Mouse (Mus musculus) thymus, postnatal 4 days (tissue): ENCODE results near the gene Ghdc.
"Not testable (repeated sequence)": the region's sequence is repeated elsewhere in the genome, so short reads cannot be mapped to it uniquely, and the experiment has no call there.

ENCODE experiments used
- DNase-seq: peaks from one replicate; pipeline ENCODE4 v3.0.0; 2021

Gene Ghdc

GRCm38 (mm10) chr11:100770646-100771408 is at the start of gene Ghdc:
Ghdc (minus strand) TSS chr11:100770957.
- peak; percentile 87 for DNase-seq

GRCm38 (mm10) chr11:100820047-100820446 is 49.3 kb upstream of the Ghdc start:
- no peak for DNase-seq

GRCm38 (mm10) chr11:100819626-100820025 is 48.9 kb upstream of the Ghdc start:
- DNase-seq: peak; percentile 66

GRCm38 (mm10) chr11:100819048-100819447 is 48.3 kb upstream of the Ghdc start:
- no peak for DNase-seq

GRCm38 (mm10) chr11:100818359-100819012 is 47.7 kb upstream of the Ghdc start:
- peak; percentile 52 for DNase-seq

- DNase-seq: no peak
Observed at GRCm38 (mm10) chr11:100817311-100817710, 46.6 kb upstream of the Ghdc start.

- DNase-seq: no peak
Observed at GRCm38 (mm10) chr11:100816801-100817200, 46.0 kb upstream of the Ghdc start.

DNA sequence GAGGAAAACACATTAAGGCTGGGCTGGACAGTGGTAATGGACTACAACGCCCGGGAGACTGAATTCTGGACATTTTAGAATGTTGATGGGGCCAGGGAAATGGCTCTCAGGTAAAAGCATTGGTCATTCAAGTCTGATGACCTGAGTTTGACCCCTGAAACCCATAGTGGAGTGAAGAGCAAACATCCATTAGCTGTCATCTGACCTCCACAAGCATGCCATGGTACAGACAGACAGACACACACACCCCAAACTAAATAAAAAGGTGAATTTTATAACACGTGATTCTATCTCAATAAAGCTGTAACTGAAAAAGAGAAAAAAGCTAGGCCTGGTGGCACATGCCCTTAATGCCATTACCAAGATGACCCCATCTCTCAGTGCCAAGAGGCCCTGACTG is 45.6 kb upstream of the Ghdc start:
- no peak for DNase-seq

- peak; percentile 89 for DNase-seq
Observed at GRCm38 (mm10) chr11:100814498-100814897, 43.7 kb upstream of the Ghdc start.

DNA sequence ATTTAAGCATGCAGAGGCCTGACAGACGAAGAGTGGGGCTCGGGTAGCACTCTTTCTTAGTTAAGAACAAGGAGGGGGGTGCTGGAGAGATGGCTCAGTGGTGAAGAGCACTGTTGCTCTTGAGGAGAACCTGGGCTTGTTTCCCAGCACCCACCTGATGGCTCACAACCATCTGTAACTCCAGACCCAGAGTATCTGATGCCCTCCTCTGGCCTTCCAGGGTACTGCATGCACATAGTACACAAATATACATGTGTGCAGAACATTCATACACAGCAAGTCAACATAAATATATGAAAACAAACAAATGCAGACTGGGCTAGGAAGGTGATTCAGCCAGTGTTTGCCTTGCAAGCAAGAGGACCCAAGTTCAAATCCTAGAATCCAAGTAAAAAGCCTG is 40.4 kb upstream of the Ghdc start:
- DNase-seq: peak; percentile 58

- no peak for DNase-seq
Observed at GRCm38 (mm10) chr11:100810516-100810915, 39.8 kb upstream of the Ghdc start.

DNA sequence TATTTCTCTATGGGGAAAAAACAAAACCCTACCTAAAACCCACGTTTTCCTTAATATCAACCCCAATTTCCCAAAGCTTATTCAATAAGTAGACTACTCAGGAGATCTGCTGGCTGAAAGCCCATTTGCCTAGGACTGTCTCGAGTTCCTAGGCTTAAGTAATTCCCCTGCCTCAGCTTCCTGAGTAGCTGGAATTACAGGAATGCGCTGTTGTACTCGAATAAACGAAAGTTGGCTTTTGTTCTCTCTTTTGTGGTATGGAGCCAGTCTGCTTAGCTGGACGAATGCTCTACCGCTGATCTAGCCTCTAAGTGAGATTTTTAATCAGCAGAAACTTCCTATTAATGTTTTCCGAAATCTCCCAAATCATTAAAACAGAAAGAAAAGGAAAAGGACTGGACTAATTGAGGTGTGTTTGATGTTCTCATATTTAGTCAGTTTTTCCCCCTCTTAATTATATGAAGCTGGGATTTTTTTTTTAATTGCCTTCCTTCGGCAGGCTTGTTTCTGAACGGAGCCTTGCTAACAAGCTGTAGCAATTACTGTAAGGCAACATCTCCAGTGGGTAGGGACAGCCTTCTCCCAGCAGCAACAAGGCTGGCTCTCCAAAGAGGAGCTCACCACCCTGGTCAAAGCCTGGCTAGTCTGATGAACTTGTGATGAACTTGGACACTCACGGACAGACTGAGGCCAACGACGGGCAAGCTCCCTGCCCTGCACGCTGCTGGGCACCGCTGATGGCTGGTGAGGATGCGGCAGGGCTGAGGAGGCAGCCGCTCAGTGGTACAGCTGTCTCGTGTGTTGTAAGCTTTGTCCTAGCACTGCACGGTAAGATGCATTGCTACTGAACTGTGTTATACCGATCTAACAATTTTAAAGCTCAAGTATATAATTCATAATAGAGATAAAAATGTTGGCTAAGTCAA is 35.9 kb upstream of the Ghdc start:
- no peak for DNase-seq

- no peak for DNase-seq
Observed at GRCm38 (mm10) chr11:100805535-100805934, 34.8 kb upstream of the Ghdc start.

DNA sequence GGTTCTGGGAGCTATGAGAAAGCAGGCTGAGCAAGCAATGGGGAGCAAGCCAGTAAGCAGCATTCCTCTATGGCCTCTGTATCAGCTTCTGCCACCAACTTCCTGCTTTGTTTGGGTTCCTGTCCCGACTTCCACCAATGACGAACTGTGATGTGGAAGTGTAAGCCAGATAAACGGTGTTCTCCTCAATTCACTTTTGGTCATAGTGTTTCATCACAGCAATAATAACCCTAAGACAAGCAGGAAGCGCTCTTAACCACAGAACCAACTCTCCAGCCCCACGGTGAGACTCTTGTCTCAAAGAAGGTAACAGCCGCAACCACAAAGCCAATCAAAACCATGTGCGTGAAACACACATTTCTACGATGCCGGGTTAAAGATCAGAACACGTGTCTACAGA is 33.7 kb upstream of the Ghdc start:
- no peak for DNase-seq

DNA sequence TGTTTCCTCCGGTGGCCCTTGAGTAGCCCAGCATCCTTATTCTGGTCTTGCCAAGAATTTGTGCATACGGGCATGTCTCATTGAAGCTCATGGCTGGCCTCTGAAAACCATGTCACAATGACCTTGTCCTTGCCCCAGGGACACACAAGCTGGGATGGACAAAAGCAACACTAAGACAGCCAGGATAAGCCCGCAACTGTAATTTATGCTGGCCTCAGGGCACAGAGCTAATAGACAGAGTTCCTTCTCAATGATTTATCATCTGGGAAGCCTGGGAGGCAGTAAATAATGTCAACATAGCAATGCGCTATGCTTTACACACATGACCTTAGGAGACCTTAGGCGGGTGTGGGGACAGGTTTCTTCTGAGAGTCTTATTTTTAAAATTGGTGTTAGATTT is 28.7 kb upstream of the Ghdc start:
- DNase-seq: no peak

DNA sequence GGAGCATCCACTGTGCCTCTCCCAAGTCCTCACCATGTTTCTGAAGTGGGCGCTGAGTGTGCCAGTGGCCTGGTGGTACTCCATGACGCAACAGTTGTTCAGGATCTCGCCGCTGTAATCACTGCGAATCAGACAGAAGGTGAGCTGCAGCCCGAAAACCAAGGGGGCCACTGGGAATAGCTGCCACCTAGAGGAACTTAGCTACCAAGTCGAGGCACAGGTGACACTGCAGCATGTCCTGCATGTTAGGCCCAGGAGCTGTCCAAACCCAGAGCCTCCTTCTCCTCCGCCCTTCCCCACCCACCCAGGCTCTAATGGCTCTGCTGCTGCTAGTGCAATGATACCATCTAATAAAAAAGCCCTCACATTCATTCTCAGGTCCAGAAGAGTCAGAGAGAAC is 25.8 kb upstream of the Ghdc start:
- no peak for DNase-seq

DNA sequence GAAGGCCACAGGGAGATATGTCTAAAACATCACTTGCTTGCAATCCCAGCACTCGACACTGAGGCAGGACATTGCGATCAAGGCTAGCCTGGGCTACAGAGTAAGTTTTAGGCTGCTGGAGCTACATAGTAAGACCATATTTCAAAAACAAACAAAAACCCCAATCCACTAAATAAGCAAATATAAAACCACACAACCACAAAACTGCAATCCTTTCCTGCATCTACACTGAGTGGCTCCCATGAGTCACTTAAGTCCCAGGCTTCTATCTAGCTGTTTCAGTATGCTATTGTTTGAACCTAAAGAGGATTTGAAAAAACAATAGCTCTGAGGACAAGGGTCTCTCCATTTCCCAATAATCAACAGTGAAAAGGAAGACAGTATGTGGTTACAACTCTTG is 24.6 kb upstream of the Ghdc start:
- DNase-seq: no peak

DNA sequence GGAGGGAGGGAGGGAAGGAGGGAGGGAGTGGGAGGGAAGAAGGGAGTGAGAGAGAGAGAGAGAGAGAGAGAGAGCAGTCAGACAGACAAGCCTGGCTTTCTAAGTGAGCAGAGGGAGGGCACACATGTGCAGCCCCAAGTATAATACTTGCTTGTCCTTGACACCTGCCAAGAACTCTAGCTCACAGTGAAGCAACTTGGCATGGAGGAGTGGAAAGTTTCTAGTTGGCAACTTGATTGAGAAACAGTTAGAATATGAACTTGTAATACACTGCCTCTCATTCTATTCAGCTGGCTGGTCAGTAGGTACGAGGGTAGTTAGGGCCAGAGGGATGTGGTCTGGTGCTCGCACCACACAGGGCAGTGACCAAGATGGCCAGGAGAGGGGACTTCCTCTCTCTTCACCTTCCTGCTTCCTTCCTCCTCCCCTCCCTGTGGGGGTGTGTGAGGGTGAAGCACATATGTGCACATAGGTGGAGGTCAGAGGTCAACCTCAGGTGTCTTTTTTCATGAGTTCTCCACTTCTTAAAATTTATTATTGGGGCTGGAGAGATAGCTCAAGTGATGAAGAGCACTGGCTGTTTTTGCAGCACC is 20.8 kb upstream of the Ghdc start:
- DNase-seq: no peak

DNA sequence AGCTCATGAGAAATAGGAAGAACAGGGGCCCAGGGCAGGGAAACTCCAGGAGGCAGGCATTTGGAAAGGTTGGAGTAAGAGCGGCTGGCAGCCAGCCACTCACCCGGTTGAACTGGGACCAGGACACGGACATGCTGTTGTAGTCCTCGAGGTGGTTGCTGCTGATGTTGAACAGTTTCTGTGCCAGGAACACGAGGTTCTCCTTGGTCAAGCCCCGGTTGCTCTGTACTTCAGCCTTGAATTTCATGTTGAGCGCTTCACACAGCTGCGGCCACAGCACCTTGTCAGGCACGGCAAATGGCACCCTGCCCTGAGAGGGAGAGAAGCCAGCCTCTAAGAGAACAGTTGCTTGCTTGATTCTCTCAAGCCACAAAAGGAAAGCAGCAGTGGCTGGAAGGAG is 19.9 kb upstream of the Ghdc start:
- DNase-seq: not testable (repeated sequence)

- no peak for DNase-seq
Observed at GRCm38 (mm10) chr11:100789702-100790101, 18.9 kb upstream of the Ghdc start.

DNA sequence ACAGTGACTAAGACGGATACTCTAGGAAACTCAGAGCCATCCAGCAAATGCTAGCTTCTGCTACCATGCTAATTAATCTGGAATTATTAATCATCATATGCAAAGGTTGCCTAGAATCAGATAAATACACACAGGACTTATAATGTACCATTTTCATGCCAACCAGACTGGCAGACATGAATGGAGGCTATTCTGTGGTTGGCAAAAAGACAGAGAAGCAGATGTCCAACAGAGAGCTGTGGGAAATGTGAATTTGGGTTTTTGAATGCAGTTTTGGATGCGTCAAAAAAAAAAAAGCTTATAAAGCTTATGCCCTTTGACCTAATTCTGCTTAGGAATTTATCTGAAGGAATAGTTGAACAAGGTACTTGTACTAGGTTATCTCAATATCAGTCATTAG is 15.0 kb upstream of the Ghdc start:
- DNase-seq: no peak

DNA sequence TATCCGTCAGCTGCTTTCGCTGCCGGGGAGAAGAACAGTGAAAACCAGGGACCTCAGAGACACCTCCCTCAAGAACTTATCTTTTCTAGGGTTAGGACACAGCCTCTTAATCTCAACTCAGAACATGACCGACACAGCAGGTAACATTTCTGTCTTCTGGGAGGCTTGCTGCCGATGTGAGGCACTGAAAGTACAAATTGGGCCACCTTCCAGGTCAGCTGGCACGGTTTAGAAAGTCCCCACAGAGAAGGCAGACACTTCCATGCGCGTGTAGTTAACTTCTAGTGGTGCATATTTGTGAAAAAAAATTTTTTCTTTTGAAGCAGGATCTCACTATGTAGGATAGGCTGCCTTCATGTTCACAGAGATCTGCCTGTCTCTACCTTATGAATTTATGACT is 13.5 kb upstream of the Ghdc start:
- no peak for DNase-seq

DNA sequence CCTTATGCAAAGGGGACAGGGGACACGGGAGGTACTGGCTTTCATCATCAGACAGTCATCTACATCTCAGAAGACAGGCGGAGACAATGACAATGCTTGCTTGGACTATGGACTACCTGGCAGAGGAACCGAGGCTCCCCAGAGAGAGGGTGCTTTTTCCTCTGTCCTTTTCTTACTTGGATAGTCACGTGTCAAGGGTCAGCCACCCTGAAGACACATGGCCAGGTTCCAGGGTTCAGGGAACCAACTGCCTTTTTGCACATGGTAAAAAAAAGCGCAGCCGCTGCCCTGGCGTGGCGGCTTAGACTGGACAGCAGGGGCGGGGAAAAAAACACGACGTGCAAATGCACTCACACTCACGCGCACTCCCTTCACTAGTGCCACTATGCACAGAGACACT is 11.8 kb upstream of the Ghdc start:
- no peak for DNase-seq
